Mouse (Mus musculus): ENCODE measurements at regions not wholly inside any gene's neighbourhood (a gene's known extent, or its start where the extent isn't known, plus 50 kb on each side); places are given as distances from the start of the nearest gene placed in this dataset. TPM values are rescaled to one million over a fixed set of nuclear protein-coding genes. Genes with fewer than 3 reads are reported as not detected.
A peak's percentile ranks its signal among the peaks of the same experiment; 100 is the strongest.

MicroRNAs encoded in the stretch of these regions (microRNA counts, 519-probe panel; counts per million panel counts)
- 460 counts per million, percentile 65 among the panel's probes with 10 or more counts for microRNA mmu-miR-710

Small RNA genes lying in the stretch of these regions (microRNA-seq; reads per million reads assigned to microRNA genes)
- gene Mir710 = not detected

Data from embryonic facial prominence, embryonic 12.5 days (tissue).